Mouse (Mus musculus): Measurements from ENCODE around the gene Klrb1. TPM values are rescaled to one million over a fixed set of nuclear protein-coding genes. Genes with fewer than 3 reads are reported as not detected.

Klrb1 gene
- polyA plus RNA-seq, 1 experiment, result not detected

- TF ChIP-seq POLR2A (IDR thresholded peaks at IDR 0.05; ENCODE audit: low read depth, low read length) (no peak), CTCF (IDR thresholded peaks at IDR 0.05; ENCODE audit: borderline replicate concordance, insufficient read depth, low read length) (no peak)
- no peak overlapping the region for H3K4me3 ChIP-seq (ENCODE audit: insufficient read depth, low read length)
- H3K4me1 ChIP-seq (ENCODE audit: control insufficient read depth, insufficient read depth, low read length), result no peaks in the 10 kb centered on the region
- H3K27ac ChIP-seq (ENCODE audit: insufficient read depth, low read length), result no peak overlapping the region
Measured at GRCm38 (mm10) chr6:128734896-128735295, 12.0 kb upstream of the Klrb1 start.

GRCm38 (mm10) chr6:128733908-128734679 is 11.2 kb upstream of the Klrb1 start:
- TF ChIP-seq CTCF (IDR thresholded peaks at IDR 0.05; ENCODE audit: borderline replicate concordance, insufficient read depth, low read length) (no peak), POLR2A (IDR thresholded peaks at IDR 0.05; ENCODE audit: low read depth, low read length) (no peak)
- H3K27ac ChIP-seq (ENCODE audit: insufficient read depth, low read length), result no peak overlapping the region
- H3K4me3 ChIP-seq (ENCODE audit: insufficient read depth, low read length), result no peak overlapping the region
- H3K4me1 ChIP-seq (ENCODE audit: control insufficient read depth, insufficient read depth, low read length), result no peaks in the 10 kb centered on the region

GRCm38 (mm10) chr6:128732032-128732431 is 9.2 kb upstream of the Klrb1 start:
- no peak for TF ChIP-seq CTCF (IDR thresholded peaks at IDR 0.05; ENCODE audit: borderline replicate concordance, insufficient read depth, low read length)
- no peak for TF ChIP-seq POLR2A (IDR thresholded peaks at IDR 0.05; ENCODE audit: low read depth, low read length)
- no peak overlapping the region for H3K4me3 ChIP-seq (ENCODE audit: insufficient read depth, low read length)
- H3K27ac ChIP-seq (ENCODE audit: insufficient read depth, low read length), result no peak overlapping the region
- H3K4me1 ChIP-seq (ENCODE audit: control insufficient read depth, insufficient read depth, low read length), result no peaks in the 10 kb centered on the region

- TF ChIP-seq POLR2A (IDR thresholded peaks at IDR 0.05; ENCODE audit: low read depth, low read length) (no peak), CTCF (IDR thresholded peaks at IDR 0.05; ENCODE audit: borderline replicate concordance, insufficient read depth, low read length) (no peak)
- Histone ChIP-seq H3K4me1 (ENCODE audit: control insufficient read depth, insufficient read depth, low read length) (no peaks in the 10 kb centered on the region), H3K27ac (ENCODE audit: insufficient read depth, low read length) (no peak overlapping the region), H3K4me3 (ENCODE audit: insufficient read depth, low read length) (no peak overlapping the region)
Measured at GRCm38 (mm10) chr6:128701691-128702090, 21.2 kb downstream of the Klrb1 start.

- H3K4me3 ChIP-seq (ENCODE audit: insufficient read depth, low read length), result no peak overlapping the region
- H3K4me1 ChIP-seq (ENCODE audit: control insufficient read depth, insufficient read depth, low read length), result no peaks in the 10 kb centered on the region
- no peak overlapping the region for H3K27ac ChIP-seq (ENCODE audit: insufficient read depth, low read length)
- TF ChIP-seq POLR2A (IDR thresholded peaks at IDR 0.05; ENCODE audit: low read depth, low read length), result no peak
Measured at GRCm38 (mm10) chr6:128679574-128679973, 43.3 kb downstream of the Klrb1 start.

- H3K27ac ChIP-seq (ENCODE audit: insufficient read depth, low read length), result no peak overlapping the region
- no peak overlapping the region for H3K4me3 ChIP-seq (ENCODE audit: insufficient read depth, low read length)
- no peaks in the 10 kb centered on the region for H3K4me1 ChIP-seq (ENCODE audit: control insufficient read depth, insufficient read depth, low read length)
- TF ChIP-seq POLR2A (IDR thresholded peaks at IDR 0.05; ENCODE audit: low read depth, low read length) (no peak), CTCF (IDR thresholded peaks at IDR 0.05; ENCODE audit: borderline replicate concordance, insufficient read depth, low read length) (no peak)
Measured at GRCm38 (mm10) chr6:128669936-128670335, 52.9 kb downstream of the Klrb1 start.

- Histone ChIP-seq H3K27ac (ENCODE audit: insufficient read depth, low read length) (no peak within 1 kb of the TSS), H3K4me1 (ENCODE audit: control insufficient read depth, insufficient read depth, low read length) (no peaks in the 10 kb centered on the region), H3K4me3 (ENCODE audit: insufficient read depth, low read length) (no peak within 1 kb of the TSS)
- TF ChIP-seq POLR2A (IDR thresholded peaks at IDR 0.05; ENCODE audit: low read depth, low read length) (no peak), CTCF (IDR thresholded peaks at IDR 0.05; ENCODE audit: borderline replicate concordance, insufficient read depth, low read length) (peak; percentile 56; the same call in 1 of the 2 replicates)
Measured at GRCm38 (mm10) chr6:128662206-128662605, 60.7 kb downstream of the Klrb1 start, which contains the start of gene Clec2h. Gene Clec2h, plus strand, starts transcription at chr6:128662385.

GRCm38 (mm10) chr6:128661249-128661648 is 61.6 kb downstream of the Klrb1 start:
- TF ChIP-seq POLR2A (IDR thresholded peaks at IDR 0.05; ENCODE audit: low read depth, low read length), result no peak
- Histone ChIP-seq H3K4me1 (ENCODE audit: control insufficient read depth, insufficient read depth, low read length) (no peaks in the 10 kb centered on the region), H3K27ac (ENCODE audit: insufficient read depth, low read length) (no peak overlapping the region), H3K4me3 (ENCODE audit: insufficient read depth, low read length) (no peak overlapping the region)

Other genes starting within 250 kb of the Klrb1 start
- gene Pzp, start 196.3 kb downstream of the Klrb1 start, polyA plus RNA-seq (2011; ENCODE audit: insufficient read length, low read depth, missing spikeins), result not detected in 2 replicates
- gene A2ml1, start 141.5 kb downstream of the Klrb1 start, polyA plus RNA-seq (2011; ENCODE audit: insufficient read length, low read depth, missing spikeins), result not detected in 2 replicates
- not detected in 2 replicates for gene Klrb1a, start 99.5 kb downstream of the Klrb1 start, polyA plus RNA-seq (2011; ENCODE audit: insufficient read length, low read depth, missing spikeins)
- not detected in 2 replicates for gene Clec2h, start 60.7 kb downstream of the Klrb1 start, polyA plus RNA-seq (2011; ENCODE audit: insufficient read length, low read depth, missing spikeins)
- gene Klrb1c, start 66.2 kb upstream of the Klrb1 start, polyA plus RNA-seq (2011; ENCODE audit: insufficient read length, low read depth, missing spikeins), result not detected in 2 replicates
- not detected in 2 replicates for gene Gm44511, start 103.3 kb upstream of the Klrb1 start, polyA plus RNA-seq (2011; ENCODE audit: insufficient read length, low read depth, missing spikeins)
- not detected in 2 replicates for gene Klrb1b, start 103.3 kb upstream of the Klrb1 start, polyA plus RNA-seq (2011; ENCODE audit: insufficient read length, low read depth, missing spikeins)
- gene Clec2i, start 164.5 kb upstream of the Klrb1 start, polyA plus RNA-seq (2011; ENCODE audit: insufficient read length, low read depth, missing spikeins), result not detected in 2 replicates
- gene BC035044, start 168.1 kb upstream of the Klrb1 start, polyA plus RNA-seq (2011; ENCODE audit: insufficient read length, low read depth, missing spikeins), result not detected in 2 replicates
- not detected in 2 replicates for gene Clec2g, start 211.3 kb upstream of the Klrb1 start, polyA plus RNA-seq (2011; ENCODE audit: insufficient read length, low read depth, missing spikeins)

Data from embryonic fibroblast, embryonic 13.5 days (primary cell).